Mouse (Mus musculus) telencephalon, adult 2 months (tissue): ENCODE measurements at regions not wholly inside any gene's neighbourhood (a gene's known extent, or its start where the extent isn't known, plus 50 kb on each side); places are given as distances from the start of the nearest gene placed in this dataset.

Experiments
- DNase-seq: peaks from one replicate; pipeline ENCODE4 v3.0.0-alpha.2; 2011; ENCODE audit warnings: low read depth, low spot score

GRCm38 (mm10) chr3:77993700-77994099 is 1292.6 kb downstream of the Rapgef2 start:
- no peak for DNase-seq

GRCm38 (mm10) chr3:77944801-77945200 is 1341.5 kb downstream of the Rapgef2 start:
- no peak for DNase-seq

DNA sequence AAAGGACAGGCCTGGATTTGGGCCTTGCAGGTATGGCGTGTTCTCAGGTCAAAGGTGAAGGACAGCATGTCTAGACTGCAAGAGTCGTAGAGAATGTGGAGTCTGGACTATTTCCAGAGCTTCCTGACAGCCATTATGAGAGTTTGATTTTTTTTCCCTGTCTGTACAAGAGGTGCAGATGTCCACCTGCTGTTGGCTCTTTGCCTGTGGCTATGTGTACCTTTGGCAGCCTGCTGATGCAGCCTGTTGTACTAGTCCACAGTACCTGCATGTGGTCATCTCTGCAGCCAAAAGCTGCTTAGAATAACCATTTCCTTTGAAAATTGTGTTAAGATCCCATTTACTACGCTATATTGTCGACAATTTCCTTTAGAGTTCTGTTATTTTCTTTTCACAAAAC is 1389.1 kb downstream of the Rapgef2 start:
- DNase-seq: no peak

DNA sequence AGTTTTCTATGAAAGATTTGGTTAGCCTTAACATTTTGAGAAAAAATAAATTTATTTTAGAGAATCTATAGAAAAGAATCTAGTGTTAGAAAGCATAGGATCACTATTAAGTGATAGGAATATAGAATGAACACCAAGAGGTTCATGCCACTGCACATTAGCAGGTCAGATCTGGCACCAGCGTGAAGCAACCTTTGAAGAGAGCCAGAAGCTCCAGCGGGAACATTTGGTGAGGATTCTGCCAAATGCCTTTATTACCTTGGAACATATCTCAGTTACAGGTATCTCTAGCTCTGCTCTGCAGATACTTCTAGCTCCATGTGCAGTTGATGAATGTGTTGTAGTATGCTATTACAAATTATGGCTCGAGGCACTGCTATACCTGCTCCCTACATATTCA is 1398.7 kb downstream of the Rapgef2 start:
- no peak for DNase-seq

GRCm38 (mm10) chr3:77848717-77849241 is 1437.5 kb downstream of the Rapgef2 start:
- no peak for DNase-seq

GRCm38 (mm10) chr3:77832230-77832805 is 1454.0 kb downstream of the Rapgef2 start:
- DNase-seq: no peak

GRCm38 (mm10) chr3:77831760-77832159 is 1454.6 kb downstream of the Rapgef2 start:
- DNase-seq: no peak

GRCm38 (mm10) chr3:77831256-77831655 is 1455.1 kb downstream of the Rapgef2 start:
- DNase-seq: no peak

- no peak for DNase-seq
Measured at GRCm38 (mm10) chr3:77830219-77830618, 1456.1 kb downstream of the Rapgef2 start.

DNA sequence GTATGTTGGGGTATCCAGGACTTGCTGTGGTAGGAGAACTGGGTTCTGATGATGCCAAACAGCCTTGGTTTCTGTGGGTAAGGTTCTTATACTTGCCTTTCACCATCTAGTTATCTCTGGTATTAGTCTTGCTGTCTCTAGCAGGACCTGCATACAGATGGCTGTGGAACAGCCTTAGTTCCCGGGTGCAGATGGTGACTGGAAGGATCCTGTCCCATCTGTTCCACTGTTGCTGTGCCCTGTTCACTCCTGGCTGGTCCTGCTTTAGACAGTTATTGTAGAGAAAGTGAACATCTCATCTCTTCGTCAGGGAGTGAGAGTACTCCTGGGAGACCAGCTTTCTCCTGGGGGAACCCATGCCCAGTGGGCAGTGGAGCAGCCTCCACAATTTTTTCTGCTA is 1485.5 kb downstream of the Rapgef2 start:
- no peak for DNase-seq

GRCm38 (mm10) chr3:77781783-77782182 is 1504.5 kb downstream of the Rapgef2 start:
- DNase-seq: no peak

DNA sequence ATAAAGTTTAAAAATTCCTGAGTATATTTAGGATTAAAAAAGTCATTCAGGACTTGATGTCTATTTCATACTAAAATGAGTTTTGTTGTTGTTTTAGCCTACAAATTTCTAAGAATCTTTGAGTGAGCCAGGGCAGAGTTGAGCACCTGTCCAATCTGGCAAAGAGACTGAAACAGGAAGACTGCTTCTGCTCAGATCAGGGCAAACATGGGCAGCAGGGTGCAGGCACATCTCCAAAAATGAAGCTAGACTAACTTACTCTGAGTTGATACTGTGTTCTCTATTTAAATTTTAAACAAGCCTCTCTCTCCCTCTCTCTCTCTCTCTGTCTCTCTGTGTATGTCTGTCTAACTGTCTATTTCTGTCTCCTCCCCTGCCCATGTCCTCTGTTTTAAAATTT is 1505.0 kb downstream of the Rapgef2 start:
- DNase-seq: no peak

- DNase-seq: peak; percentile 10
Measured at GRCm38 (mm10) chr3:77758840-77759361, 1527.4 kb downstream of the Rapgef2 start.

GRCm38 (mm10) chr3:77758295-77758694 is 1528.0 kb downstream of the Rapgef2 start:
- DNase-seq: no peak

GRCm38 (mm10) chr3:77742146-77742545 is 1544.2 kb downstream of the Rapgef2 start:
- no peak for DNase-seq

GRCm38 (mm10) chr3:77717840-77718239 is 1568.5 kb downstream of the Rapgef2 start:
- no peak for DNase-seq

DNA sequence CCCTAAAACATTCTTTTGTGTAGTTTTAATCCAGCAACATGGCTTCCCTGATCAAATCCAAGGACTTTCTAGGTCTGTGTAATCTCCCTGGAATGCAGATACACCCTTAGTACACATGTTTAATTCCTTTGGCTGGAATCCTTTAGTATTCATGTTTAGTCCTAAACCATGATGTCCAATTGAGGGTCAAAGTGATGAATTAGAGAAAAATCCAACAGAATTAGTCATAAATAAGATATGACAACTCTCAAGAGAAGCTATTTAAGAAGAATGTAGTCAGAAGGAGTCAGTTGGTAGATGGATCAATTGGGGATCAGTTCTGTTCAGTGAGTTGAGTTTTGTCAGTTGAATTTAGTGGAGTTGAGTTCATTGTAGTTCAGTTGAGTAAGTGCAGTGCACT is 1590.7 kb downstream of the Rapgef2 start:
- no peak for DNase-seq

DNA sequence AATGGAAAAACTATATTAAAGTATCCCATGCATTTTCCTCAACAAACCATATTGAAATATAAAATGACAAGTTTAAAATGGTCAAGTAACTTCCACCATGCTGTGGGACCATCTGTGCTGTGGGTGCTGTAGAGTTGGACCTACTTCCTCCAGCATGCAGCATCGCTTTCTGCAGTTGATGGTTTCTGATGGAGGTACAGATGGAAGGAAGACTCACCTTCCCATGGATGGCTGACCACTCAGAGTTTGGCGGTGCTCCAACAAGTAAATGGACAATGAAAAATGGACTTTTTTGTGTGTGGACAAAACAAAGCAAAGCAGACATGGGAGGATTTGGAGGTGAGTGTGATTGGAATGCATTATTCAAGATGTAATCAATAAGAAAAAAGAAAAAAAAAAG is 1592.3 kb downstream of the Fstl5 start:
- DNase-seq: no peak

GRCm38 (mm10) chr3:77653881-77654280 is 1579.8 kb downstream of the Fstl5 start:
- no peak for DNase-seq
